Comparison of ENCODE assay signal across 14 mouse cellular contexts in the genomic region with DNA sequence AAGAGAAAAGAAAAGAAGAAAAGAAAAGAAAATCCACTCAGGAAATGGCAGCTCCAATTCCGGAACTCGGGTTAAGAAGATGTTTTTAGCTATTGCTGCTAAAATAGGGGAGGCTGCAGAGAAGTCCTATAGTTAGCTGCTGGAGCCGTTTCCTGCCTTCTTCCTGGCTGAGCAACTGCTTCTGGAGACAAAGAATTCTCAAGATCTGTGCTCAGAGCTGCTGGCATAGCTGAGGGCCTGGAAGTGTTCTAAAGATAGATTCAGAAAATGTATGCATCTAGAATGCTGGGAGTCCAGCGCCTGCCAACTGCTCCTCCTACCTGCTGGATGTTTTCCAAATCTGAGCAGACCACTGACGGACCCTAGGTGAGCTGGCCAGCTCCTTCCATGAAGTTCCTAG. TPM values are rescaled to one million over a fixed set of nuclear protein-coding genes. Genes with fewer than 3 reads are reported as not detected.
DNase-seq lines count a peak whose midpoint lies in the region; ATAC-seq lines count a peak whose summit lies in the region.
"Had no signal": no experiment of that assay in that cellular context is flagged by ENCODE, and none has a peak within 500 bp of the region (broad histone marks: within the 10 kb centered on the region; RNA-seq: fewer than 3 reads in every experiment).

No protein-coding gene starts in this region.

- no peak overlapping the region for H3K9ac ChIP-seq in kidney, embryonic 15.5 days
- no peak overlapping the region for H3K9ac ChIP-seq in stomach, embryonic 16.5 days (ENCODE audit: low read length)
- H3K9ac ChIP-seq: embryonic facial prominence, embryonic 12.5 days had no signal

- 52% methylated on average over 5 of the region's 5 CpGs for WGBS in kidney, embryonic 15.5 days
- WGBS in stomach, embryonic 16.5 days = 42% methylated on average over 5 of the region's 5 CpGs

- no peak overlapping the region for H3K4me3 ChIP-seq in kidney, embryonic 15.5 days (replicated peaks)
- peak overlapping the region; percentile 72 for H3K4me3 ChIP-seq in megakaryocyte, embryonic 14.5 days (replicated peaks)
- H3K4me3 ChIP-seq in stomach, embryonic 16.5 days (replicated peaks; ENCODE audit: low read length) = no peak overlapping the region
- H3K4me3 ChIP-seq: embryonic facial prominence, embryonic 12.5 days had no signal

- DNase-seq in kidney, adult 9 months = no peak
- peak; percentile 26 to 46 for DNase-seq in left cerebral cortex, adult 9 months (ENCODE audit: low spot score in 2 of 2)
- no peak for DNase-seq in gastrocnemius, adult 8-10 months (ENCODE audit: low spot score in 2 of 2)
- DNase-seq: cerebellum, adult 2 months had no signal

- no peak for ATAC-seq in kidney, embryonic 15.5 days (replicated peaks; ENCODE audit: low FRiP score)
- ATAC-seq in megakaryocyte, adult 5-6 weeks (ENCODE audit: poor library complexity, severe bottlenecking) = no peak
- no peak for ATAC-seq in stomach, embryonic 16.5 days (ENCODE audit: insufficient read depth, low FRiP score)
- ATAC-seq: forebrain, embryonic 14.5 days; intestine, embryonic 16.5 days had no signal

- H3K27me3 ChIP-seq in kidney, embryonic 15.5 days = peaks cover 17% of the 10 kb centered on the region
- peaks cover 6% of the 10 kb centered on the region for H3K27me3 ChIP-seq in megakaryocyte, embryonic 14.5 days (replicated peaks)
- H3K27me3 ChIP-seq in stomach, embryonic 16.5 days (ENCODE audit: control insufficient read depth, insufficient read depth, low read length) = no peaks in the 10 kb centered on the region

- H3K36me3 ChIP-seq in kidney, embryonic 15.5 days = no peaks in the 10 kb centered on the region
- no peaks in the 10 kb centered on the region for H3K36me3 ChIP-seq in megakaryocyte, embryonic 14.5 days (replicated peaks; ENCODE audit: low read length)
- no peaks in the 10 kb centered on the region for H3K36me3 ChIP-seq in stomach, embryonic 16.5 days (ENCODE audit: control insufficient read depth, insufficient read depth, low read length)
- H3K36me3 ChIP-seq: embryonic facial prominence, embryonic 12.5 days had no signal

- H3K9me3 ChIP-seq in kidney, embryonic 15.5 days (replicated peaks) = no peaks in the 10 kb centered on the region
- no peaks in the 10 kb centered on the region for H3K9me3 ChIP-seq in megakaryocyte, embryonic 14.5 days
- no peaks in the 10 kb centered on the region for H3K9me3 ChIP-seq in stomach, embryonic 16.5 days (replicated peaks; ENCODE audit: control insufficient read depth, low read length)
- H3K9me3 ChIP-seq: embryonic facial prominence, embryonic 12.5 days had no signal

- H3K27ac ChIP-seq in kidney, embryonic 15.5 days = peak overlapping the region; percentile 71
- H3K27ac ChIP-seq in stomach, embryonic 16.5 days (ENCODE audit: low read length) = peak overlapping the region; percentile 38; the same call in 1 of the 2 replicates
- H3K27ac ChIP-seq: embryonic facial prominence, embryonic 12.5 days had no signal

- H3K4me2 ChIP-seq in kidney, embryonic 15.5 days = no peak overlapping the region
- H3K4me2 ChIP-seq in stomach, embryonic 16.5 days (ENCODE audit: low read depth, low read length) = no peak overlapping the region
- H3K4me2 ChIP-seq: embryonic facial prominence, embryonic 12.5 days had no signal

- H3K4me1 ChIP-seq in kidney, embryonic 15.5 days = peaks cover 13% of the 10 kb centered on the region
- H3K4me1 ChIP-seq in megakaryocyte, embryonic 14.5 days = peaks cover 84% of the 10 kb centered on the region
- H3K4me1 ChIP-seq in stomach, embryonic 16.5 days (ENCODE audit: control insufficient read depth, insufficient read depth, low read length) = no peaks in the 10 kb centered on the region

RNA-seq across cellular contexts. Expression of a gene that starts 4.0 kb away (rescaled TPM):
- polyA plus RNA-seq in kidney, embryonic 15.5 days (2015; fragmentation: Nextera tagmentation; extraction: Ambion mirVana) = 7.5 and 7.7 TPM in 2 replicates
- polyA plus RNA-seq in megakaryocyte, embryonic 14.5 days (2012; ENCODE audit: insufficient read depth, low replicate concordance) = 0.91 TPM in 1 of 2 replicates, not detected in the other
- total RNA-seq in megakaryocyte, adult 5-6 weeks (2015) = not detected in 2 replicates
- not detected in 2 replicates for total RNA-seq in megakaryocyte, adult 5-6 weeks (2017)
- 14.5 and 18.6 TPM in 2 replicates for polyA plus RNA-seq in stomach, embryonic 16.5 days (2015; fragmentation: Nextera tagmentation; extraction: Ambion mirVana)
- not detected for total RNA-seq in gastrocnemius, adult 8-10 months (2022)
- total RNA-seq: granulocyte monocyte progenitor cell, adult 5-6 weeks; layer of hippocampus, postnatal 25 days; neutrophil, adult 5-6 weeks had no signal

RNA-seq across cellular contexts. Expression of a gene that starts 40.7 kb away (rescaled TPM):
- polyA plus RNA-seq in kidney, embryonic 15.5 days (2015; fragmentation: Nextera tagmentation; extraction: Ambion mirVana) = 7.2 and 8.8 TPM in 2 replicates
- 337 and 1,592 TPM in 2 replicates for polyA plus RNA-seq in megakaryocyte, embryonic 14.5 days (2012; ENCODE audit: insufficient read depth, low replicate concordance)
- total RNA-seq in megakaryocyte, adult 5-6 weeks (2015) = 0.22 TPM in 1 of 2 replicates, not detected in the other
- not detected in 2 replicates for total RNA-seq in megakaryocyte, adult 5-6 weeks (2017)
- polyA plus RNA-seq in stomach, embryonic 16.5 days (2015; fragmentation: Nextera tagmentation; extraction: Ambion mirVana) = 4.1 and 4.4 TPM in 2 replicates
- 1 to 10 TPM in 2 of 4 experiments, under 1 TPM in 2; 0.60 to 1.5 (median 1.0) TPM for total RNA-seq in gastrocnemius, adult 8-10 months (2022)

Comparison
In these comparisons a context has a peak if more than half of its experiments do, and no peak if none do; other contexts are left out.
1. DNase-seq: peak in left cerebral cortex, adult 9 months (2 of 2); none in kidney, adult 9 months (single experiment) and gastrocnemius, adult 8-10 months (0 of 2).
2. RNA of a gene that starts 40.7 kb away (polyA plus RNA-seq): 337 to 1,592 TPM in megakaryocyte, embryonic 14.5 days; 7.2 to 8.8 TPM in kidney, embryonic 15.5 days and 4.1 to 4.4 TPM in stomach, embryonic 16.5 days; every median in the first group is over 10 times any median in the second.